Mouse (Mus musculus) induced T-regulatory cell, adult 2 months (primary cell): ENCODE data around the gene Zfhx3.

Source experiments
- DNase-seq: peaks from one replicate; pipeline ENCODE4 v3.0.0-alpha.2; 2012; ENCODE audit warnings: low read depth

Zfhx3 gene

GRCm38 (mm10) chr8:108538929-108539555 is 596.6 kb downstream of the Zfhx3 start:
- no peak for DNase-seq

- DNase-seq = no peak
Measured at GRCm38 (mm10) chr8:108552518-108552917, 610.1 kb downstream of the Zfhx3 start.

- DNase-seq = no peak
Measured at GRCm38 (mm10) chr8:108553808-108554577, 611.5 kb downstream of the Zfhx3 start.

- no peak for DNase-seq
Measured at GRCm38 (mm10) chr8:108554578-108555245, 612.3 kb downstream of the Zfhx3 start.

- no peak for DNase-seq
Measured at GRCm38 (mm10) chr8:108563420-108563819, 621.0 kb downstream of the Zfhx3 start.

GRCm38 (mm10) chr8:108563934-108564564 is 621.6 kb downstream of the Zfhx3 start:
- no peak for DNase-seq

GRCm38 (mm10) chr8:108566035-108566434 is 623.6 kb downstream of the Zfhx3 start:
- DNase-seq = no peak

- DNase-seq = no peak
Measured at GRCm38 (mm10) chr8:108573295-108574017, 631.0 kb downstream of the Zfhx3 start.

GRCm38 (mm10) chr8:108574101-108574500 is 631.7 kb downstream of the Zfhx3 start:
- DNase-seq = peak; percentile 22

- DNase-seq = no peak
Measured at GRCm38 (mm10) chr8:108577571-108577970, 635.1 kb downstream of the Zfhx3 start.

- no peak for DNase-seq
Measured at GRCm38 (mm10) chr8:108578388-108578787, 635.9 kb downstream of the Zfhx3 start.

GRCm38 (mm10) chr8:108579808-108580207 is 637.4 kb downstream of the Zfhx3 start:
- DNase-seq = no peak

- DNase-seq = no peak
Measured at GRCm38 (mm10) chr8:108580364-108580763, 637.9 kb downstream of the Zfhx3 start.

GRCm38 (mm10) chr8:108581557-108581956 is 639.1 kb downstream of the Zfhx3 start:
- no peak for DNase-seq

- no peak for DNase-seq
Measured at GRCm38 (mm10) chr8:108582251-108582650, 639.8 kb downstream of the Zfhx3 start.

- no peak for DNase-seq
Measured at GRCm38 (mm10) chr8:108583261-108583660, 640.8 kb downstream of the Zfhx3 start.

- no peak for DNase-seq
Measured at GRCm38 (mm10) chr8:108583867-108584661, 641.6 kb downstream of the Zfhx3 start.

GRCm38 (mm10) chr8:108584662-108584978 is 642.2 kb downstream of the Zfhx3 start:
- no peak for DNase-seq

GRCm38 (mm10) chr8:108591037-108591436 is 648.6 kb downstream of the Zfhx3 start:
- DNase-seq = no peak

- DNase-seq = no peak
Measured at GRCm38 (mm10) chr8:108592028-108592724, 649.7 kb downstream of the Zfhx3 start.
